Mouse (Mus musculus) midbrain, embryonic 15.5 days (tissue): ENCODE data around the gene Idh2. TPM values are rescaled to one million over a fixed set of nuclear protein-coding genes. Genes with fewer than 3 reads are reported as not detected.
A peak's percentile ranks its signal among the peaks of the same experiment; 100 is the strongest.

Experiments used
- ATAC-seq: fragments of 200-750 bp; cut with Nextera tagmentation; replicated peaks from 2 replicates; pipeline ENCODE4 v1.8.0; 2017; ENCODE audit warnings: moderate TSS enrichment
- H3K27ac ChIP-seq: fragments of 300-500 bp; sonication (generic); 2 replicates; pipeline ENCODE4 v1.5.1; 2015; ENCODE audit warnings: mild to moderate bottlenecking, inconsistent platforms
- H3K27me3 ChIP-seq: fragments of 300-500 bp; sonication (generic); replicated peaks from 2 replicates; pipeline ENCODE4 v1.6.1; 2015; ENCODE audit warnings: inconsistent platforms
- H3K36me3 ChIP-seq: fragments of 300-500 bp; sonication (generic); replicated peaks from 2 replicates; pipeline ENCODE4 v1.6.1; 2015; ENCODE audit warnings: inconsistent platforms
- H3K4me1 ChIP-seq: fragments of 300-500 bp; sonication (generic); 2 replicates; pipeline ENCODE4 v1.6.1; 2015; ENCODE audit warnings: inconsistent platforms
- H3K4me2 ChIP-seq: fragments of 300-500 bp; sonication (generic); 2 replicates; pipeline ENCODE4 v1.6.1; 2015; ENCODE audit warnings: inconsistent platforms, mild to moderate bottlenecking, moderate library complexity
- H3K4me3 ChIP-seq: fragments of 300-500 bp; sonication (generic); 2 replicates; pipeline ENCODE4 v1.5.1; 2015; ENCODE audit warnings: mild to moderate bottlenecking, inconsistent platforms
- H3K9ac ChIP-seq: fragments of 300-500 bp; sonication (generic); 2 replicates; pipeline ENCODE4 v1.6.1; 2015; ENCODE audit warnings: mild to moderate bottlenecking, inconsistent platforms
- H3K9me3 ChIP-seq: fragments of 300-500 bp; sonication (generic); 2 replicates; pipeline ENCODE4 v1.6.1; 2016; ENCODE audit warnings: inconsistent platforms
- WGBS: fragments of 180-500 bp; shearing (Covaris S2); methylation state at CpG from one replicate; pipeline ENCODE4 v1.1.7; 2015; ENCODE audit warnings: mixed read lengths; 5-methylcytosine and 5-hydroxymethylcytosine counted together
- polyA plus RNA-seq: library from polyadenylated mRNA; unstranded; fragments of >200 nt; fragmentation: Nextera tagmentation; extraction: Ambion mirVana; gene quantifications from 2 replicates; pipeline ENCODE4 v1.2.1, GENCODE M21; 2015

Gene Idh2
- polyA plus RNA-seq, 1 experiment from 2014 or later = 249 TPM

DNA sequence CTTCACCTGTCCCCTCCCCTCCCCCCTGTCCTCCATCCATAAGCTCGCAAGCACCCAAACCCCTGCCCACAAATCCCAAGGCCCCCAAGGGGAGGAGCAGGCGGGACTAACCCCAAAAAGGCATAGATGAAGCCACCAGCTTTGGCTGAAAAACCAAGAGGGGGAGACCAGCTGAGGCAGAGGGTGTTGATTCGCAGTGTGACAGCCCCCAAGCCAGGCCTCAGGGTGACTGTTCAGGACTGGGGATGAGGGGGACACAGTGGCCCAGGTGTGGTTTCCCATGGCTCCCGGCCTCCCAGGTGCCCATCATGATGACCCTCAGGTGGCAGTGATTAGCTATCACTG lies 23.4 kb downstream of the Idh2 start:
- WGBS = 81% methylated on average over 4 of the region's 4 CpGs
- H3K9me3 ChIP-seq = no peaks in the 10 kb centered on the region
- H3K4me3 ChIP-seq = no peak overlapping the region
- no peaks in the 10 kb centered on the region for H3K27me3 ChIP-seq
- no peak overlapping the region for H3K27ac ChIP-seq
- no peak overlapping the region for H3K9ac ChIP-seq
- peaks cover 6% of the 10 kb centered on the region; the same call in 1 of the 2 replicates for H3K4me1 ChIP-seq
- no peak overlapping the region for H3K4me2 ChIP-seq
- peaks cover 40% of the 10 kb centered on the region for H3K36me3 ChIP-seq
- ATAC-seq = no peak

DNA sequence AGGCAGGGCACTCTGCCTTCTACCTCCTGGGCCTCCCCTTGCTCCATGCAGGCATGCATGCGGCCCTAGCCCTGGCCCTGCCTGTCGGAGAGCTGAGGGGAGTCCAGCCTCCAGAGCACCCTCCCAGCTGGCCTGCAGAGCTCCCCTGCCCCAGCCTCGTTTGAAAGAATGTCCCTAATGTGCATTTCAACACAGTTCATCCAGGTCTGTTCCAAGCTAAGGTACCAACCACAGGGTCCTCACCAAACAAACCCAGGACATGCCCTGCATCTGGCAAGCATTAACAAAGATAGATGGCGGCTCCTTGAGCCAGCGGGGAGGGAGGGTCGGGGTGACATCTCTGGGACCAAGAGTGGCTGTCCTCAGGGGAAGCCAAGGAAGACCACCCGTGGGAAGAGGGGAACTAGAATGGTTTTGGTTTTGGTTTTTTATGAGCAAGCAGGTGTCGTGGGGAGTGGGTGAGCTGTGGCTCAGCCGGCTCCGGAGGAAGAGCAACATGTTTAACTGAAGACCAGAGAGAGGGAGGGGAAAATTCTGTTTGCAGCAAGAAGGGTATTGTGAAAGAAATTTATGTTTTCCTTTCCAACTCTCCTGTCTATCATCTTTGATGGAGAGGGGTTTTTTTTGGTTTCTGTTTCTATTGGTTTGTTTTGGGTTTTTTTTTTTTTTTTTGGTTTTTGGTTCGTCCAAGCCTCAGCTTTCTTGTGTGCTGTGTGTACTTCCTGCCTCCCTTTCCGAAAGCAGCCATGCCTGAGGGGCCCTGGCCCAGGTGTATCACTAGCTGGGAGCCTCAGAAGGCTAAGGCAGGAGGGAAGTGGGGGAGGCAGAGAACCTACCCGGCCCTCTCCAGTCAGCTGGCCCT lies 24.0 kb downstream of the Idh2 start:
- WGBS = 68% methylated on average over 13 of the region's 13 CpGs
- Histone ChIP-seq H3K36me3 (peaks cover 41% of the 10 kb centered on the region), H3K27me3 (no peaks in the 10 kb centered on the region), H3K4me2 (no peak overlapping the region), H3K4me1 (peaks cover 6% of the 10 kb centered on the region; the same call in 1 of the 2 replicates), H3K27ac (no peak overlapping the region), H3K9me3 (no peaks in the 10 kb centered on the region), H3K9ac (no peak overlapping the region), H3K4me3 (no peak overlapping the region)
- ATAC-seq = no peak

DNA sequence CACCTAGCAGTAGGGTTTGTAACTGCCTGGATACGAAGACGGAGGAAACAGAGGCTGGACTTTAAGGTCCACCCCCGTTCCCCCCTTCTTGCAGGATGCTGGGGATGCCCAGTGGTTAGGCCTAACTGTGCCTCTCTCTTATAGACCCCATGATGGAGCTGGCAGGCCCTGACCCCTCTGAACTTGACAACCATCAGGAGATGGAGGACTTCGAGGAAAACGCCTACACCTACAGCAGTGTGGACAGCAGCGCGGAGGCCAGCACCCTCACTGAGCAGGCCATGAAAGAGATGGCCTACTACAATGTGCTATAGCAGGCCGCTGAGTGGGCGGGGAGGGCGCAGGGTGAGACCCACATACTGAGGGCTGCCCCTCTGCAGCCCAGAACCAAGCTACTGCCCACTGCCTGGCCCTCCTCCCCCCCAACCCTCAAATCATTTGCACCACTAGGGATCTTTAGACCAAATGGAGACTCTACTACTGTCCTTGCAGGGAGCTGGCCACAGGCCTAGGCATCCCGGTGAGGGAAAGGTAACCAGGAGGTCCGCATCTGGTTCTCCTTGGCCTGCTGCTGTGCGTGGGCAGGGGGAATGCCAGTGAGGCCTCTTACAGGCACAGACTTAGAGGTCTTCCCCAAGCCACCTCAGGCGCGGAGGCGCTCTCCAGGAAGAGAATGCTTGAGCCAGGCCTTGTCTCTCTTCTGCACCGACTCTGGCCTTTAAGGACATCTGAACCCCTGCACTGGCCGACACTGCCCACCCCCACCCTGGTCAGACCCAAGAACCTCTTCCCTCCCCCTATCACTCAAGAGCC lies 24.8 kb downstream of the Idh2 start:
- ATAC-seq = 0 out of 2 replicates have a peak, but pooled peaks have one; percentile 43
- H3K9ac ChIP-seq = no peak overlapping the region

DNA sequence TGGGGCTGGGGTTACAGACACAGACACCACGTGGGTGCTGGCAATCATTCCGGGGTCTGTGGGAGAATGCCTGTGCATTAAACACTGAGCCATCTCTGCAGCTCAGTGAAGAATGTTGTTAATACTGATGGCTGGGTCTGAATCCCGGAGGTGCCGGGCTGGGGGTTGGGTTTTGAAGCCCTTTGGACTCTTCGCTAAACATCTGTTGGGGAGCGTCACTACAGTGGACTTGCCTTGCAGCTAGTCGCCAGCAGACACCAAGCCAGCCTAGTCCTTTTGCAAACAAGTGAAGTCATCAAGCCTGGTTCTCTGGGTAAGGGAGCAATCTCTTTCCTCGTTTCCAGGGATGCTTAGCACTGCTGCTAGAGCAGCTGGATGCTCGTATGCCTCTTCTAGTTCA lies 27.0 kb downstream of the Idh2 start:
- H3K27me3 ChIP-seq = no peaks in the 10 kb centered on the region
- H3K4me1 ChIP-seq = peaks cover 6% of the 10 kb centered on the region; the same call in 1 of the 2 replicates
- no peaks in the 10 kb centered on the region for H3K9me3 ChIP-seq
- H3K4me3 ChIP-seq = no peak overlapping the region
- H3K36me3 ChIP-seq = peaks cover 15% of the 10 kb centered on the region
- no peak overlapping the region for H3K27ac ChIP-seq
- H3K4me2 ChIP-seq = no peak overlapping the region
- no peak overlapping the region for H3K9ac ChIP-seq
- ATAC-seq = no peak
- 88% methylated on average over 9 of the region's 9 CpGs for WGBS

More for the DNA sequence above, 24.8 kb downstream of the Idh2 start:
- H3K27ac ChIP-seq = no peak overlapping the region
- 87% methylated on average over 18 of the region's 18 CpGs for WGBS
- no peaks in the 10 kb centered on the region for H3K27me3 ChIP-seq
- H3K4me1 ChIP-seq = peaks cover 6% of the 10 kb centered on the region; the same call in 1 of the 2 replicates
- H3K36me3 ChIP-seq = peaks cover 33% of the 10 kb centered on the region
- no peak overlapping the region for H3K4me2 ChIP-seq
- H3K4me3 ChIP-seq = no peak overlapping the region
- H3K9me3 ChIP-seq = no peaks in the 10 kb centered on the region

GRCm38 (mm10) chr7:80085970-80086715 lies 29.0 kb downstream of the Idh2 start:
- Histone ChIP-seq H3K4me3 (no peak overlapping the region), H3K36me3 (peaks cover 16% of the 10 kb centered on the region; the same call in 1 of the 2 replicates), H3K27ac (no peak overlapping the region), H3K4me1 (no peaks in the 10 kb centered on the region), H3K4me2 (no peak overlapping the region), H3K9ac (no peak overlapping the region), H3K9me3 (no peaks in the 10 kb centered on the region), H3K27me3 (no peaks in the 10 kb centered on the region)
- WGBS = 86% methylated on average over 33 of the region's 33 CpGs
- ATAC-seq = no peak; the same call in 1 of the 2 replicates

DNA sequence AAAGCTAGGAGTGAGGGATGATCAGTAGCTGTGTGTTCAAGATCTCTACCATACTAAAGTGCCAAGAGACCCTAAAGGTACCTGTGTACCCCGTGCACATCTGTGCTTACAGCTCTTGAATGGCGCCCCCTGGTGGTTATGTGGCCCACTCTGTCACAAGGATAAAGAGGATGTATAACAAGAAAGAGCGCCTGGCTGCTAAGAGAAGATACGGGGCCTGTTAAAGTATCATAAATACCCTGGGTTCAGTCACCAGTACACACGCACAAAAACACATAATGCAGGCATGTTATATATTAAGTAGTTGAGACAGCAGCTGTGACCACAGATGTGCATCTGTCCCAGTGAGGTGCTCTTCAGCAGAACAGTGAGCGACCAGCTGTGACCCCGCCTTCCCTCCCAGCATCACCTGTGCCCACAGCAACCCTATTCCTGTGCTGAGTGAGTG lies 30.7 kb downstream of the Idh2 start:
- WGBS = 58% methylated on average over 7 of the region's 7 CpGs

DNA sequence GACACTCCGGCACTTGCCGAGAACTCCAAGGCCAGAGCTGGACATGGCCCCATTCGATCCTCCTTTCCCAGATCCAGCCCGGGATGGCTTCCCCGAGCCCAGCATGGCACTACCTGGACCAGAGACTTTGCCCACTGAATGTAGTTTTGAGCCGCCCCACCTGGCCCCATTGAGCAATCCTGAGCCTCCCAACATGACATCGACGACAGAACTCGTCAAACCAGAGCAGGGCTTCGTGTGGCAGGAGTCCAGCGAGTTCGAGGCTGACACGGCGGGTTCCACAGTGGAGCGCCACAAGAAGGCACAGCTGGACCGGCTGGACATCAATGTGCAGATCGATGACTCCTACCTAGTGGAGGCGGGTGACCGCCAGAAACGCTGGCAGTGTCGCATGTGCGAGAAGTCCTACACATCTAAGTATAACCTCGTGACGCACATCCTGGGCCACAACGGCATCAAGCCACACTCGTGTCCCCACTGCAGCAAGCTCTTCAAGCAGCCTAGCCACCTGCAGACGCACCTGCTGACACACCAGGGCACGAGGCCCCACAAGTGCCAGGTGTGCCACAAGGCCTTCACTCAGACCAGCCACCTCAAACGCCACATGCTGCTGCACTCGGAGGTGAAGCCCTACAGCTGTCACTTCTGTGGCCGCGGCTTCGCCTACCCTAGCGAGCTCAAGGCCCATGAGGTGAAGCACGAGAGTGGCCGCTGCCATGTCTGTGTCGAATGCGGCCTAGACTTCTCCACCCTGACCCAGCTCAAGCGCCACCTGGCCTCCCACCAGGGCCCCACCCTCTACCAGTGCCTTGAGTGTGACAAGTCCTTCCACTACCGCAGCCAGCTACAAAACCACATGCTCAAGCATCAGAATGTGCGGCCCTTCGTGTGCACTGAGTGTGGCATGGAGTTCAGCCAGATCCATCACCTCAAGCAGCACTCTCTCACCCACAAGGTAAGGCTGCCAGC lies 33.3 kb downstream of the Idh2 start:
- H3K9ac ChIP-seq = no peak overlapping the region
- H3K4me3 ChIP-seq = no peak overlapping the region
- H3K4me1 ChIP-seq = peaks cover 16% of the 10 kb centered on the region
- no peak overlapping the region for H3K27ac ChIP-seq
- WGBS = 95% methylated on average over 42 of the region's 42 CpGs
- H3K36me3 ChIP-seq = peaks cover 8% of the 10 kb centered on the region; the same call in 1 of the 2 replicates
- H3K4me2 ChIP-seq = no peak overlapping the region
- no peak for ATAC-seq
- no peaks in the 10 kb centered on the region for H3K27me3 ChIP-seq
- H3K9me3 ChIP-seq = no peaks in the 10 kb centered on the region

More for the DNA sequence above, 30.7 kb downstream of the Idh2 start:
- no peak overlapping the region for H3K27ac ChIP-seq
- no peak overlapping the region for H3K9ac ChIP-seq
- H3K4me3 ChIP-seq = no peak overlapping the region
- 0 out of 2 replicates have a peak, but pooled peaks have one; percentile 27 for ATAC-seq
- H3K4me2 ChIP-seq = no peak overlapping the region
- no peaks in the 10 kb centered on the region for H3K27me3 ChIP-seq
- peaks cover 17% of the 10 kb centered on the region; the same call in 1 of the 2 replicates for H3K36me3 ChIP-seq
- no peaks in the 10 kb centered on the region for H3K9me3 ChIP-seq
- H3K4me1 ChIP-seq = no peaks in the 10 kb centered on the region; the same call in 1 of the 2 replicates

GRCm38 (mm10) chr7:80078792-80079301 lies 36.3 kb downstream of the Idh2 start:
- H3K36me3 ChIP-seq = peaks cover 6% of the 10 kb centered on the region; the same call in 1 of the 2 replicates
- H3K4me3 ChIP-seq = no peak overlapping the region
- H3K9ac ChIP-seq = no peak overlapping the region
- H3K4me2 ChIP-seq = no peak overlapping the region
- peaks cover 33% of the 10 kb centered on the region for H3K4me1 ChIP-seq
- WGBS = 36% methylated on average over 14 of the region's 14 CpGs
- H3K27me3 ChIP-seq = no peaks in the 10 kb centered on the region
- no peaks in the 10 kb centered on the region for H3K9me3 ChIP-seq
- H3K27ac ChIP-seq = peak overlapping the region; percentile 55; the same call in 1 of the 2 replicates
- ATAC-seq = no peak

- Histone ChIP-seq H3K36me3 (peaks cover 5% of the 10 kb centered on the region; the same call in 1 of the 2 replicates), H3K4me3 (no peak overlapping the region), H3K4me2 (no peak overlapping the region), H3K9ac (no peak overlapping the region), H3K27me3 (no peaks in the 10 kb centered on the region), H3K9me3 (no peaks in the 10 kb centered on the region), H3K27ac (no peak overlapping the region), H3K4me1 (peaks cover 40% of the 10 kb centered on the region)
- WGBS = 61% methylated on average over 9 of the region's 9 CpGs
- ATAC-seq = no peak
Observed at GRCm38 (mm10) chr7:80077801-80078200, 37.4 kb downstream of the Idh2 start.

GRCm38 (mm10) chr7:80076961-80077716 lies 38.1 kb downstream of the Idh2 start:
- no peak overlapping the region for H3K4me2 ChIP-seq
- peaks cover 3% of the 10 kb centered on the region; the same call in 1 of the 2 replicates for H3K36me3 ChIP-seq
- no peak overlapping the region for H3K9ac ChIP-seq
- no peaks in the 10 kb centered on the region for H3K27me3 ChIP-seq
- WGBS = 56% methylated on average over 6 of the region's 6 CpGs
- no peak overlapping the region for H3K4me3 ChIP-seq
- peaks cover 46% of the 10 kb centered on the region for H3K4me1 ChIP-seq
- no peaks in the 10 kb centered on the region for H3K9me3 ChIP-seq
- H3K27ac ChIP-seq = peak overlapping the region; percentile 30; the same call in 1 of the 2 replicates
- ATAC-seq = no peak
